Mouse (Mus musculus) myocyte (in vitro differentiated cells): ENCODE results near the gene Nomo1. TPM values are rescaled to one million over a fixed set of nuclear protein-coding genes. Genes with fewer than 3 reads are reported as not detected.
A peak's percentile ranks its signal among the peaks of the same experiment; 100 is the strongest.

Experiments
- H3K27me3 ChIP-seq: one replicate; pipeline ENCODE4 v1.6.1; 2011; ENCODE audit not compliant: control insufficient read depth, insufficient read depth, insufficient read length
- H3K36me3 ChIP-seq: one replicate; pipeline ENCODE4 v1.6.1; 2011; ENCODE audit not compliant: control insufficient read depth, insufficient read depth
- H3K4me2 ChIP-seq: one replicate; pipeline ENCODE4 v1.6.1; 2011; ENCODE audit warnings: low read depth, control low read depth
- H3K4me3 ChIP-seq: one replicate; pipeline ENCODE4 v1.5.1; 2011; ENCODE audit warnings: mild to moderate bottlenecking, control low read depth, moderate library complexity
- H3K79me2 ChIP-seq: one replicate; pipeline ENCODE4 v1.6.1; 2011; ENCODE audit not compliant: control insufficient read depth, insufficient read depth
- H3ac ChIP-seq: one replicate; pipeline ENCODE4 v1.6.1; 2011; ENCODE audit not compliant: control insufficient read depth, insufficient read length
- CEBPB ChIP-seq: IDR thresholded peaks from 2 replicates; pipeline ENCODE4 v1.6.1; 2011; ENCODE audit warnings: mild to moderate bottlenecking, moderate library complexity; ENCODE audit not compliant: poor library complexity, insufficient read depth, severe bottlenecking
- E2F4 ChIP-seq: IDR thresholded peaks from one replicate; pipeline ENCODE4 v1.6.1; 2011; ENCODE audit warnings: mild to moderate bottlenecking, control low read depth, moderate library complexity; ENCODE audit not compliant: insufficient read depth
- MAX ChIP-seq: IDR thresholded peaks from one replicate; pipeline ENCODE4 v1.6.1; 2011; ENCODE audit warnings: low read depth, mild to moderate bottlenecking, control low read depth
- MYOD1 ChIP-seq, 3 experiments: IDR thresholded peaks; one replicate each; pipeline ENCODE4 v1.6.1; 2011; ENCODE audit warnings: control low read depth in 2 of 3, low read depth in 2 of 3, mild to moderate bottlenecking in 2 of 3, moderate library complexity in 1 of 3; ENCODE audit not compliant: insufficient read length in 2 of 3, control insufficient read depth in 1 of 3
- MYOG ChIP-seq, 3 experiments: IDR thresholded peaks; one replicate each; pipeline ENCODE4 v1.6.1; 2011; ENCODE audit warnings: control low read depth in 2 of 3, low read depth in 2 of 3, mild to moderate bottlenecking in 2 of 3; ENCODE audit not compliant: insufficient read length in 2 of 3, control insufficient read depth in 1 of 3, insufficient read depth in 1 of 3
- POLR2A ChIP-seq: IDR thresholded peaks from one replicate; pipeline ENCODE4 v1.6.1; 2011; ENCODE audit warnings: low read depth, mild to moderate bottlenecking, control low read depth, moderate library complexity; ENCODE audit not compliant: insufficient read length
- POLR2AphosphoS2 ChIP-seq: IDR thresholded peaks from one replicate; pipeline ENCODE4 v1.6.1; 2011; ENCODE audit warnings: low read depth, control low read depth; ENCODE audit not compliant: insufficient read length
- REST ChIP-seq: IDR thresholded peaks from one replicate; pipeline ENCODE4 v1.6.1; 2011; ENCODE audit warnings: mild to moderate bottlenecking, control low read depth, moderate library complexity; ENCODE audit not compliant: insufficient read depth, insufficient read length
- SRF ChIP-seq: IDR thresholded peaks from one replicate; pipeline ENCODE4 v1.6.1; 2011; ENCODE audit warnings: low read depth; ENCODE audit not compliant: control insufficient read depth, insufficient read length
- TCF12 ChIP-seq: IDR thresholded peaks from one replicate; pipeline ENCODE4 v1.6.1; 2011; ENCODE audit warnings: mild to moderate bottlenecking, control low read depth; ENCODE audit not compliant: poor library complexity, insufficient read depth, severe bottlenecking
- TCF3 ChIP-seq: IDR thresholded peaks from one replicate; pipeline ENCODE4 v1.6.1; 2011; ENCODE audit warnings: low read depth, control low read depth; ENCODE audit not compliant: insufficient read length
- USF1 ChIP-seq: IDR thresholded peaks from one replicate; pipeline ENCODE4 v1.6.1; 2011; ENCODE audit warnings: low read depth, mild to moderate bottlenecking, control low read depth, moderate library complexity
- polyA plus RNA-seq: library from polyadenylated mRNA; unstranded; fragments of >200 nt; fragmentation: generic; extraction: Trizol; gene quantifications from one replicate; pipeline ENCODE4 v1.2.1, GENCODE M21; 2012; ENCODE audit warnings: missing spikeins

Gene Nomo1
- polyA plus RNA-seq, 1 experiment, result 79.2 TPM

DNA sequence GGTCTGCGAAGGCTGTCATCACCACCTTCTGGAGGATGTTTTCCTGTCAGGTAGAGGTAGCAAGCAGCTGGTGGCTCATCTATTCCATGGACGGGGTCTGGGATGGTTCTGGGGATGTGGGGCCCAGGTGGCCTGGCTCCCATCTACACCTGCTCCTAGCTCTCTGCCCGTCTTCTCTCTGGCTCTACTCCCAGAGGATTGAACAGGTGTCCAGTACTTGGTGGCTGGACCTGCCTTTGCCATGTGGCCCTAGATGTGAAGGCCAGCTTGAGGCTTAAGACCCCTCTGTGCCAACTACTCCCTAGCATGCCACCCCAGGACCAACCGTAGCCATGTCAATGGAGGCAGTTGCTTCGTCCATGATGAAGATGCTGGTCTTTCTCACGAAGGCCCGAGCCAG lies 72.0 kb downstream of the Nomo1 start:
- H3K36me3 ChIP-seq, result no peaks in the 10 kb centered on the region
- H3K4me3 ChIP-seq, result no peak overlapping the region
- TF ChIP-seq POLR2A, result no peak
- no peak for TF ChIP-seq TCF3
- TF ChIP-seq CEBPB, result no peak
- no peak for TF ChIP-seq E2F4
- TF ChIP-seq MAX, result no peak
- no peak for TF ChIP-seq USF1
- TF ChIP-seq POLR2AphosphoS2, result no peak
- TF ChIP-seq TCF12, result no peak
- no peak for TF ChIP-seq MYOD1 (IDR thresholded peaks at IDR 0.05; ENCODE audit: control insufficient read depth in 1 of 3, insufficient read length in 2 of 3, low read depth in 2 of 3)
- TF ChIP-seq MYOG (IDR thresholded peaks at IDR 0.05; ENCODE audit: control insufficient read depth in 1 of 3, insufficient read depth in 1 of 3, insufficient read length in 2 of 3, low read depth in 2 of 3), result no peak
- no peak for TF ChIP-seq REST
- TF ChIP-seq SRF, result no peak
- no peak overlapping the region for H3K4me2 ChIP-seq
- no peaks in the 10 kb centered on the region for H3K79me2 ChIP-seq
- H3K27me3 ChIP-seq, result peaks cover 84% of the 10 kb centered on the region
- H3ac ChIP-seq, result no peak overlapping the region

DNA sequence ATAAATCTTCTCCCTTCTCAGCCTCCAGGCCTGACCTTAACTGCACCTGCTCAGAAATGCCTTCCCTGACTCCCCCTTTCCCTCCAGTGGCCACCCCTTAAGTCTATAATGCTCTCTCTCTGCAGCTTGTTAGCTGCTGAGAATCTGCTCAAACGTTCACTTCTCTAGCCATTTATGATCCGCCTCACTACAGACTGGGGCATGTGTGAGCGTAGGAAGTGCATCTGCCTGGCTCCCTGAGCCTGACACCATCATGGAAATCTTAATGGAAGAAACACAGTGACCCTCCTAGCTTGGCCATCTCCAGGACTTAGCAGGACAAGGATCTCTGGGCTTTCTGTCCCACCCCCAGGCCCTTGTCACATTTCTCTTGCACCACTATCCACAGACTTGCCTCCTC lies 76.6 kb downstream of the Nomo1 start:
- H3K4me3 ChIP-seq, result no peak overlapping the region
- peaks cover 94% of the 10 kb centered on the region for H3K27me3 ChIP-seq
- TF ChIP-seq E2F4 (no peak), REST (no peak), TCF3 (no peak), POLR2A (no peak), MAX (no peak), CEBPB (no peak), SRF (no peak), POLR2AphosphoS2 (no peak), MYOG (IDR thresholded peaks at IDR 0.05; ENCODE audit: control insufficient read depth in 1 of 3, insufficient read depth in 1 of 3, insufficient read length in 2 of 3, low read depth in 2 of 3) (no peak), USF1 (no peak), TCF12 (no peak), MYOD1 (IDR thresholded peaks at IDR 0.05; ENCODE audit: control insufficient read depth in 1 of 3, insufficient read length in 2 of 3, low read depth in 2 of 3) (no peak)
- no peaks in the 10 kb centered on the region for H3K79me2 ChIP-seq
- no peaks in the 10 kb centered on the region for H3K36me3 ChIP-seq
- no peak overlapping the region for H3K4me2 ChIP-seq
- no peak overlapping the region for H3ac ChIP-seq

DNA sequence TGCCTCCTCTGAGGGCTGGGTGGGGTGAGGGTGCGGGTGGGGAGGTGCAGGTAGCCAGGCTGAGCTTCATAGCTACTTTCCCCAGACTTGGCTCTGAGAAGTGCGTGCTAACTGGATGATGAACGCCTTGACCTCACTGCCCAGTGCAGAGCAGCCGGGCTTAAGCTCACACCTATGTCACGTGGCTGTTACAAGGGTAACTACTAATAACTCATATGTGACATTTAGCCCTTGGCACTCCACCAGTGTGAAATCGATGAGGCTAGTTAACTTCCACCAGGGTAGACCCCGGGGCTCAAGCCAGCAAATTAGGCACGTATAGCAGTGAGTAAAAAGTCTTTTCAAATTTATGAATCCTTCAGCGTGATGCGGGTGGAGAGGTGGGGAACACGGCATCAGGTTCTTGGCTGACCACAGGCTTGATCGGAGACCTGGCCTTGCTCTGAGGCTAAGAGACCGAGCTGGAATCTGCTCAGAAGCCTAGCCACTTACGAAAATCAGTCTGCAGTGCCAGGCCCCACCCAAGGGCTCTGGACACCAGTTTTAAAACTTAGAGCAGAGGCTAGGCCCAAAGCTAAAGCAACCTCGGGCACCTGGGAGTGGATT lies 77.8 kb downstream of the Nomo1 start:
- no peak overlapping the region for H3ac ChIP-seq
- TF ChIP-seq E2F4 (no peak), TCF3 (no peak), POLR2AphosphoS2 (no peak), USF1 (peak; percentile 27)
- H3K27me3 ChIP-seq, result peaks cover 84% of the 10 kb centered on the region
- no peaks in the 10 kb centered on the region for H3K36me3 ChIP-seq
- H3K4me2 ChIP-seq, result peak overlapping the region; percentile 36
- no peaks in the 10 kb centered on the region for H3K79me2 ChIP-seq
- H3K4me3 ChIP-seq, result no peak overlapping the region

DNA sequence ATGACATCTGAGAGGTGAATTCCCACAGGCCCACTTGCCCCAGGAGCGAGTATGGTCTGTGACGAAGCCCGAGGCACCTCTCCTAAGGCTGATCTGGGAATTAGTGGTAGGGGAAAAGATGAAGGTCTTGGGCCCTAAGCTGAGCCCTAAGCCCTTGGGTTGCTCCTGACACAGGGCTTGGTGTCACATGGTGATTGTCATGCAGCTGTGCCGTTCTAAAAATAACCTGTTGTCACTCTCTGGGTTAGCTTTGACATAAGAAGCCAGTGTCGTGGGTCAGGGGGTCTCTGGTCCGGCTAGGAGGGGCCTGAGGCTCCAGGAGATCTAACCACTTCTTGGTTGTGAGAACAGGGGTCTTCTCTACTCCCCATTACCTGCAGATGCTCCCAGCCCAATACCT lies 78.4 kb downstream of the Nomo1 start:
- H3K79me2 ChIP-seq, result no peaks in the 10 kb centered on the region
- H3K4me2 ChIP-seq, result peak overlapping the region; percentile 36

More for the DNA sequence above, 78.4 kb downstream of the Nomo1 start:
- Histone ChIP-seq H3K36me3 (no peaks in the 10 kb centered on the region), H3ac (no peak overlapping the region), H3K27me3 (peaks cover 78% of the 10 kb centered on the region), H3K4me3 (no peak overlapping the region)
- TF ChIP-seq USF1, result peak; percentile 18
- no peak for TF ChIP-seq TCF12
- no peak for TF ChIP-seq POLR2AphosphoS2
- no peak for TF ChIP-seq MAX
- TF ChIP-seq REST, result no peak
- TF ChIP-seq SRF, result no peak
- TF ChIP-seq MYOG (IDR thresholded peaks at IDR 0.05; ENCODE audit: control insufficient read depth in 1 of 3, insufficient read depth in 1 of 3, insufficient read length in 2 of 3, low read depth in 2 of 3), result peak in 2 of 3 experiments; percentile 28 to 40
- TF ChIP-seq MYOD1 (IDR thresholded peaks at IDR 0.05; ENCODE audit: control insufficient read depth in 1 of 3, insufficient read length in 2 of 3, low read depth in 2 of 3), result peak in 1 of 3 experiments; percentile 55
- no peak for TF ChIP-seq POLR2A
- TF ChIP-seq E2F4, result no peak
- TF ChIP-seq TCF3, result no peak
- no peak for TF ChIP-seq CEBPB
